In genomic region chr7:64871987-64872742, GRCm38 (mm10) we compare ENCODE assay signal across 7 mouse cellular contexts. TPM values are rescaled to one million over a fixed set of nuclear protein-coding genes. Genes with fewer than 3 reads are reported as not detected.
A peak's percentile ranks its signal among the peaks of the same experiment; 100 is the strongest.
DNase-seq lines count a peak whose midpoint lies in the region; ATAC-seq and TF ChIP-seq lines count a peak whose summit lies in the region.

No protein-coding gene starts in this region.

- H3K4me1 ChIP-seq in lung, embryonic 14.5 days (ENCODE audit: insufficient read depth) = peaks cover 9% of the 10 kb centered on the region
- 0 out of 2 replicates have a peak, but pooled peaks cover 3% of the 10 kb centered on the region for H3K4me1 ChIP-seq in hindbrain, embryonic 11.5 days (replicated peaks; ENCODE audit: control insufficient read depth, insufficient read depth, low read length)

- H3K36me3 ChIP-seq in lung, embryonic 14.5 days (ENCODE audit: insufficient read depth) = peaks cover 9% of the 10 kb centered on the region; the same call in 1 of the 2 replicates
- no peaks in the 10 kb centered on the region for H3K36me3 ChIP-seq in hindbrain, embryonic 11.5 days (ENCODE audit: control insufficient read depth, insufficient read depth, low read length)

- peak; percentile 3 for DNase-seq in lung, embryonic 14.5 days
- no peak for DNase-seq in lung, adult 18-20 months
- no peak for DNase-seq in hindbrain, embryonic 11.5 days (ENCODE audit: low spot score)
- DNase-seq in mesoderm, embryonic 11.5 days (ENCODE audit: low read depth, low spot score) = peak; percentile 14
- DNase-seq in layer of hippocampus, postnatal 14 days (ENCODE audit: low spot score in 2 of 2) = no peak
- no peak for DNase-seq in adrenal gland, postnatal 14 days

- no peaks in the 10 kb centered on the region for H3K9me3 ChIP-seq in lung, embryonic 14.5 days (ENCODE audit: low read depth, low read length)
- H3K9me3 ChIP-seq in hindbrain, embryonic 11.5 days (ENCODE audit: control insufficient read depth, low read length) = no peaks in the 10 kb centered on the region

- H3K9ac ChIP-seq in lung, embryonic 14.5 days = peak overlapping the region; percentile 97
- peak overlapping the region; percentile 94 for H3K9ac ChIP-seq in hindbrain, embryonic 11.5 days (ENCODE audit: low read depth, low read length)

- H3K27me3 ChIP-seq in lung, embryonic 14.5 days (ENCODE audit: insufficient read depth, low read length) = no peaks in the 10 kb centered on the region
- H3K27me3 ChIP-seq in hindbrain, embryonic 11.5 days (ENCODE audit: control insufficient read depth, insufficient read depth, low read length) = no peaks in the 10 kb centered on the region

- WGBS in lung, embryonic 14.5 days = 1% methylated on average over 33 of the region's 33 CpGs
- WGBS in hindbrain, embryonic 11.5 days = under 1% methylated on average over 33 of the region's 33 CpGs

- peak; percentile 70 for ATAC-seq in lung, embryonic 14.5 days (ENCODE audit: insufficient read depth)
- peak; percentile 46; the same call in 1 of the 2 replicates for ATAC-seq in common myeloid progenitor, adult 5-6 weeks (replicated peaks; ENCODE audit: low read depth, poor library complexity, severe bottlenecking)
- peak; percentile 75 for ATAC-seq in hindbrain, embryonic 11.5 days (ENCODE audit: low FRiP score)

- peak overlapping the region; percentile 90 for H3K4me2 ChIP-seq in lung, embryonic 14.5 days
- H3K4me2 ChIP-seq in hindbrain, embryonic 11.5 days (replicated peaks; ENCODE audit: low read depth, low read length) = peak overlapping the region; percentile 81

- no peak for TF ChIP-seq CTCF in lung, embryonic 14.5 days (IDR thresholded peaks at IDR 0.05; ENCODE audit: low read depth)

- peak overlapping the region; percentile 84 for H3K4me3 ChIP-seq in lung, embryonic 14.5 days (ENCODE audit: low read depth, low read length)
- peak overlapping the region; percentile 90 for H3K4me3 ChIP-seq in hindbrain, embryonic 11.5 days (ENCODE audit: low read depth, low read length)

- H3K27ac ChIP-seq in lung, embryonic 14.5 days (ENCODE audit: low read depth) = peak overlapping the region; percentile 95
- peak overlapping the region; percentile 89 for H3K27ac ChIP-seq in hindbrain, embryonic 11.5 days (ENCODE audit: low read depth, low read length)

RNA-seq across cellular contexts. Expression of gene Nsmce3, which starts 0.6 kb away (rescaled TPM):
- 11.8 and 12.2 TPM in 2 replicates for polyA plus RNA-seq in lung, embryonic 14.5 days (2014; fragmentation: Nextera tagmentation; extraction: Ambion mirVana)
- 5.5 and 6.4 TPM in 2 replicates for total RNA-seq in common myeloid progenitor, adult 5-6 weeks (2017)
- polyA plus RNA-seq in hindbrain, embryonic 11.5 days (2014; fragmentation: Nextera tagmentation; extraction: Ambion mirVana) = 12.3 and 12.8 TPM in 2 replicates
- 10 to 100 TPM; 18.1 to 20.7 TPM for total RNA-seq in layer of hippocampus, postnatal 14 days (2021)
- 7.6 and 7.7 TPM in 2 replicates for total RNA-seq in adrenal gland, postnatal 14 days (2021)

Comparison
In these comparisons a context has a peak if more than half of its experiments do, and no peak if none do; other contexts are left out.
1. DNase-seq: peak in lung, embryonic 14.5 days (single experiment) and mesoderm, embryonic 11.5 days (single experiment); none in lung, adult 18-20 months (0 of 2), hindbrain, embryonic 11.5 days (single experiment), layer of hippocampus, postnatal 14 days (0 of 2) and adrenal gland, postnatal 14 days (single experiment).
2. Peak in every context shown above with its lines, with median percentiles within 50 percentile points of each other: ATAC-seq.